Mouse (Mus musculus): ENCODE data around the gene Arhgap45.

- TF ChIP-seq CTCF (IDR thresholded peaks at IDR 0.05; ENCODE audit: low read depth) (no peak), EP300 (optimal IDR thresholded peaks at IDR 0.05) (no peak)
Observed at GRCm38 (mm10) chr10:80011740-80012139, 4.7 kb upstream of the Arhgap45 start.

Data from stomach, postnatal 0 days (tissue).